Mouse (Mus musculus): ENCODE measurements around the gene Abcg2.
"Not testable (repeated sequence)": the region's sequence is repeated elsewhere in the genome, so short reads cannot be mapped to it uniquely, and the experiment has no call there.

Gene Abcg2

DNA sequence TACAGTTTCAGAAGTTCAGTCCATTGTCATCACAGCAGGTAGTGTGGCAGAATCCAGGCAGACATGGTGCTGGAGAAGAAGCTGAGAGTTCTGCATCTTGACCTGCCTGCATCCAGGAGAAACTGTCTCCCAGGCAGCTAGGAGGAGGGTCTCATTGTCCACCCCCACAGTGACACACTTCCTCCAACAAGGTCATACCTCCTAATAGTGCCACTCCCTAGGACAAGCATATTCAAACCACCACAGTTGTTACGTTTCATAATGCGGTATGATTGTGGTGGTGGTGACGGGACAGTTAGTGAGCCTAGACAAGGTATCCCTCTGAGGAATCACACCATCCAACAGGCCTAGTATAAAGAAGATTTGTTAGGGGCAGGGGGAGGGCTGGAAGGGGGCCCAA is at the start of gene Abcg2:
Gene Abcg2 (plus strand): TSS at position 301 of the 400 bp plus-strand sequence.
- DNase-seq = not testable (repeated sequence)

DNA sequence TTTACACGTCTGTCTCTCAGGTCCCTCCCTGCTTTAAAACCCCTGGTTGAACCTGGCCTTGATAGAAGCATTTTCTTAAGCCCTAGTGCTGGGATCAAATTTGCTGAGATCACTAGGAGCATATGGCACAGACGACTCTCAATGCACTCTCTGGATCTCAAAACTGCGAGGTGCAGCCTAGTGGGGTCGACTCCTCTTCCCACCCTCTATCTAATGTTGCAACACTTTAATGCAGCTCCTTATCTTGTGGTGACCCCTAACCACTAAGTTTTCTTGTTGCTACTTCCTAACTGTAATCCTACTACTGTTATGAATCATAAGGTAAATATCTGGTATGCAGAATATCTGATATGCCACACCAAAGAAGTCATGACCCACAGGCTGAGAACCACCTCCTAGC is 44.1 kb upstream of the Abcg2 start:
- not testable (repeated sequence) for DNase-seq

DNA sequence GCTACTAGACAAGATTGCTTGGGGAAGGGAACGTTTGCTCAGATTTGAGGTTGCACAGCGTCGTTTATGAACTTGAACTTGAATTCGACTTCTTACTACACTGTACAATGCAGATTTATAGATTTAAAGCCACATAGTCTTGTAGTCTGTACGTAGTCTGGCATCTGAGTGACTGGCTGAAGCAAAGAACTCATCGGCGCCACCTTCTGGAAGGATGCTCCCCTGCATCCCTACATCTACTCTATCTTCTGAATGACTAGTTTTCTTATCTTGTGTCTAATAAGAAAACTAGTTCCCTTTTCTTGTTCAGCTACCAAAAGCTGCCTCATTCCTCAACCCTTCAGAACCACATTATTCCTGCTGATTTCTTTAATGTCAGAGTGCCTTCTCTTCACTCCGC is 41.5 kb upstream of the Abcg2 start:
- peak; percentile 11 for DNase-seq

DNA sequence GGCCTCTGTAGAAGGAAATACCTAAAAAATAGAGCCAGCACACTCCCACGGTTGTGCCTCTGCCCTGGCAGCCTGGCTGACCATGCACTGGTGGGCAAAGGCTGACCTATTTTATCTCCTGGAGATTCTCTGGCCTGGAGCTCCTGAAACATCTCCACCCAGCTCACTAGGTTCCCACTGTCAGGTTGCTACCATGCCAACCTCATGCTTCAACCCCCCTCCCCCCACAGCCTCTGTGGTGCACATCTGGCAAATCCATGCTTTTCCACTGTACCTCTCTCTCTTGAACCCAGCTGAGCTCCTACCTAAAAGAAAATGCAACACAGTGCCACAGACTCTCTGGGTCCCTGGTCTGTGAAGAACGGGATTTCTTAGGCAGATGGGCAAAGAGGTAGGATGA is 39.4 kb upstream of the Abcg2 start:
- not testable (repeated sequence) for DNase-seq

DNA sequence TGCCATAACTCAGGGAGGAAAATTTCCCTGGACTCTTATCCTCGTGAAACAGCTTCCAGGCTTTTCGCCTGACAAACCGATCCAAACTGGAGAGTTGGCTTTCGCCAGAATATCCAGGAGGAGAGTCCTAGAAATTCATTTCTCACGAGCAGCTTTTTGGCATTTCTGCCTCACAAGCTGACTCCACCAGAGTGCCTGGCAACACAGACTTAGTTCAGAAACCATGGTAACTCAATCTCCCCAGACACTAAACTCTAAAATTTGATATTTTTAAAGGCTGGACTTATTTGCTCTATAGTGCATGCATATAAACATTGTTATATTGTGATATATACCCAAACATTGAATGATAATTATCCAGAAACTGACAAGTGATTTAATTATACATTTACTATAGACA is 38.3 kb upstream of the Abcg2 start:
- DNase-seq = not testable (repeated sequence)

DNA sequence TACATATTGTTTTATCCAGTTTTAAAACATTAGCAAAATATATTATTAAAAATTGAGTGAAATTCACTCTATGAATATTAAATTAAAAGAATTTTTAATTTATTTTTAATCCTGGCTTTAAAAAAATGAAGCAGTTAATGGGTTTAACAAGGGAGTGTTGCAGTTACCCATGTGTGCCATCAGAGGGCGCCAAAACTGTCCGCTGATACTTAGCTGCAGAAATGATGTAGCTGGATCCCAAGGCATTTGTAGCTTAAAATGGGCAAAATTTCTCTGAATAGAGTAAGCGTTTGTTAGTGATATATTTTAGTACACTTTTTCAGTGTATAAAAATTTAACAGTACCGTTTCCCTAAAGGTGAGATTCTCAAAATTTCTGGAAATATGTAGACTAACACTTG is 37.5 kb upstream of the Abcg2 start:
- peak; percentile 57 for DNase-seq

- DNase-seq = not testable (repeated sequence)
These were observed 30.5 kb upstream of the Abcg2 start for GRCm38 (mm10) chr6:58553812-58554211.

- not testable (repeated sequence) for DNase-seq
These were observed 9.9 kb downstream of the Abcg2 start for GRCm38 (mm10) chr6:58593987-58594844.

DNA sequence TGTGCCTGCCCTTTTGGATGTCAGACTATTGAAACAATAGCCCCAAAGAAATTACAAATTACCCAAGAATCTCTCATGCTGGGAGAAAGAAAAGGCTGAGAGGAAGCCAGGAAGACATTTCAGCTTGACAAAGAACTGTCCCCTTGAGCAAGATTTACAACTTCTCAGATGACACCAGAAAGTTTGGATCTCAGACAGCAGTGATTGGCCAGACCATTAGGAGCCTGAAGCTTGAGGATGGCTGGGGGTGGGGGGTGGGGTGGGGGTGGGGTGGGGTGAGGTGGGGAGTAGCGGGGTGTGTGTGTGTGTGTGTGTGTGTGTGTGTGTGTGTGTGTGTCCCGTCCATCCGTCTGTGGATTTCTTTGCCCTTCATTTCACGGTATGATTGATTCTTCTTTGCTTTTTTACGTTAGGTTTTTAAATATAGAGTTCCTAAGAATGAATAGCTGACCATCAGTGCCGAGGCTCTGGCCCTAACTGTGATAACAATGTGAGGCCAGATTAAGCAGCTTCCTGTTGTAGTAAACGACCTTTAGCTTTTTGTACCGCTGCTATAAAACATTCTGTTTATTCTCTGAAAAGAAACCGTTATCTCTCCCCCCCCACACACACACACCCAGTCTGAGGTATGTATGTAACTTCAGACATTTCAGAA is 11.4 kb downstream of the Abcg2 start:
- DNase-seq = peak; percentile 44

GRCm38 (mm10) chr6:58596294-58596653 is 12.0 kb downstream of the Abcg2 start:
- peak; percentile 62 for DNase-seq

GRCm38 (mm10) chr6:58602119-58602518 is 17.8 kb downstream of the Abcg2 start:
- peak; percentile 67 for DNase-seq

GRCm38 (mm10) chr6:58602991-58603390 is 18.7 kb downstream of the Abcg2 start:
- not testable (repeated sequence) for DNase-seq

- peak; percentile 64 for DNase-seq
These were observed 19.3 kb downstream of the Abcg2 start for GRCm38 (mm10) chr6:58603485-58604090.

- DNase-seq = no peak
These were observed 22.3 kb downstream of the Abcg2 start for GRCm38 (mm10) chr6:58606642-58607041.

GRCm38 (mm10) chr6:58608422-58608821 is 24.1 kb downstream of the Abcg2 start:
- no peak for DNase-seq

DNA sequence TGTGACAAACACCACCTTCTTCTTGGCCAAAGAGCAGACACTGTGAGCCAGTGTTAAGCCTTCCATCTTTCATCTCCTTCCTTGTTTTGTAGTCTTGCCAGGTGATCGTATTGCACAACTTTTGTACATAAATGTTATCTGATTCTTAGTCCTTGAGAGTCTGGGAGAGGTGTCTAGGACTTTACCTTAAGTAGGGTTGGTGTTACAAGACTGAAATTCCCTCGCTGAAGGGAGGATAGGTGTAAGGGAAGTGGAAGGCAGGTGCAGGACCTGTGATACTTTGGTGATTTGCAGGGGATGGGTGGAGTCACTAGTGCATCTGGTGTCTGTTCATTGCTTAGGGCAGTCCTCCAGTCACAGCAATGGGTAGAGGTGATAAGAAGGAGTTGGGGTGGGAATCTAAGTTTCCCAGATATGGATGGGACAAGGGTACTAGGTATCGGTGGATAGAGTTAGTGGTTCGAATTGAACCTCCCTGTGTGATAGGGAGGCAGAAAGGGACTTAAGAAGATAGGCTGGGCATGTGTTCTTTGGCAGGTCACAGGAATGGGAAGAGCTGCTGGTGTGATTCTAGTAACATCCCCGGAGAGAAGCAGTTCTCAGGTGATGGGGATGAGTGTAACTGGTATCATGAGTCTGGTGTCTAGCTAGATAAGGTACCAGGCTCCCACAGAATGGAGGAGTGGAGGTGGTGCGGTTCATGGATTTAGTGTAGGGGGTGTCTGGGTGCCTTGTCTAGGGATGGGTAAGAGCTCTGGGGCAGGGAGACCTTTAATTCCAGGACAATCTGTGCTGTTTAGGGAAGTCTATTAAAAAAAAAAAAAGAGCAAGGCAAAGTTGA is 25.8 kb downstream of the Abcg2 start:
- DNase-seq = no peak

DNA sequence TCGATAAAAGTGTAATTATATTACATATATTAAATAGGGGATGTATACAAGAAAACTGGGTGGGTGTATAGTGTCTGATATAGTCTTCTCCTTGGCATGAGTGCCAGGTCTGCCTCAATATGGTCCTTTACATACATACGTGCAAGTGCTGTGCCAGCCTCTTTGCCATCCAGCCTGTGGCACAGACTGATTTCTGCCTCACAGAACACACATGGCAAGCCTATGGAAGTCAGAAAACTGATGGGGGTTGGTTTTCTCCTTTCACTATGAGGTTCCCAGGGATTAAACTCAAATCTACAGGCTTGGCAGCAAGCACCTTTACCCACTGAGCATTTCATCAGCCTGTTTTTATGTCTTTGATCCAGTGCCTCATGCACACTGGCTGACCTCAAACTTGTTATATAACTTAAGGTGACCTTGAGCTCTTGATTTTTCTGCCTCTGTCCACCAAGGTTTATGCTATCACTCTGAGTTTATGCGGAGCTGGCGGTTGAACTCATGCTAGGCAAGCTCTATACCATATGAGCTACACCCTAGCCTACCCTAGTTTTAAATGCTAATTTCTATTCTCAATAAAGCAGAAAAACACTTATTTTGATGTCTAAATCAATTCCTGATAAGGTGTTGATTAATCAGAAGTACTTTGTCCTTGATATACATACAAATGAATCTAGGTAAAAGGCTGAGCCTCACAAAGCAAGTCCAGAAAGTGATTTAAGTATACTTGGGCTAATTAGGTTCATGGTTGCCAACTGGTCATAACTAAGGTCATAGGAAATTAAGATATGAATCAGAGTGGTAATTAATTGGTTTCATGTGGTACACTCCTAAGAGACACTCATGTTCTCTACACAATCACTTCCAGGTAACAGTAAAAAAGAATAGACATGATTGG is 26.7 kb downstream of the Abcg2 start:
- no peak for DNase-seq

GRCm38 (mm10) chr6:58624126-58624525 is 39.8 kb downstream of the Abcg2 start:
- no peak for DNase-seq

- DNase-seq = no peak
These were observed 44.9 kb downstream of the Abcg2 start for GRCm38 (mm10) chr6:58629238-58629637.

DNA sequence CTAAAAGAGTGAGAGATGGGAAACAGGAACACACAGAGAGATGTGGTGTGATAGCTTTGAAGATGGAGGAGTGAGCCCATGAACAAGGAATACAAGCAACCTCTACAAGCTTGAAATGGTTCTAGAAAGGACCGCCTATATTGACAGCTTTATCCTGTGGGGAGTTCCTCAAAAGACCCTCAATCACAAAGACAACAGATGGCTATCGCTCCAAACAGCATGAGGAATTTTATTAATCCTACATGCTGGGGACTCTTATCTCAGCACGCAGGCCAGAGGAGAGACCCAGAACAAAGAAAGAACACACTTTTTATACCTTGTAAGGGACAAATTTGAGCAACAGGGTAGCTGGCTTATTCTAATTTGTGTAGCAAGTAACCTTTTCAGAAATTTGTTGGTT is 48.1 kb downstream of the Abcg2 start:
- DNase-seq = no peak

GRCm38 (mm10) chr6:58633731-58634130 is 49.4 kb downstream of the Abcg2 start:
- DNase-seq = no peak

- DNase-seq = no peak
These were observed 54.2 kb downstream of the Abcg2 start for GRCm38 (mm10) chr6:58638566-58638965.
